Mouse (Mus musculus): Measurements from ENCODE around the gene Olfr101.

Gene Olfr101

DNA sequence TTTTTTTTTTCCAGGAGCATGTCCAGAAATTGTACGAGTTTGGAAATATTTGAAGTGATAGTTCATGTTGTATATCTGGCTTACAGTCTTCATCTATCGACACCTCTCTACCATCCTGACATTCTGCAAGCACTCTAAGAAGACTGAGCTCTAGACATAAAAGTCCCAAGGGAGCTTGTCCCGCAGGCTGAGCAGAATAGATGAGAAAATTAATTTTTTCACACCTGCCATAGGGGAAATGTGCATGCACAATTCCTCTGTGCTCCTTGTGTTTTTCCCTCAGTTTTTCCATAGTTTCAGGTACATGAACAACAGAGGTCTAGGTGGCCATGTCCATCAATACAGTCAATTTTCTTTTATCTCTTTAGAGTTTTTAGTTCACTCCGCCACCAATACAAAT, at the start of gene Olfr101:
TSS of gene Olfr101 (minus strand) at position 101 of the 400 bp plus-strand sequence.
- in situ Hi-C loops (cut with MseI, MboI) = no loop called here

DNA sequence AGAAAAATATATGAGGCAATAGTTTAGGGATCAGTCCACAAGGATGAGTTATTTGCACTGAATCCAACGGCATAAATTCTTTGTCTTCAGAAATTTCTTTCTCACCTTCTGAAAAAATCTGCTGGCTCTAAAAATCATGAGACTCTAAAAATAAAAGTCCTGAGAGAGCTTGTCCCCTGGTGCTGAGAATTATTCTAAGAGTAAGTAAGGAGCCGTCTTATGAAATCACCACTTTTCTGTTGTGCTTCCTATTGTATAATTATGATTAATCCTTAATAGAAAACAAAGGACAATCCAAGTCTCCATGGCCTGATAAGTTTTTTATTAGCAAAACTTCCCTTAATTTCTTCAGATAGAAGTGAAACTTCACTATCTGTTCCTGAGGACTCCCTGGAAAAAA, 35.5 kb upstream of the Olfr101 start, which contains the start of gene Olfr103:
TSS of gene Olfr103 (minus strand) at position 101 of the 400 bp plus-strand sequence.
- in situ Hi-C loops (cut with MseI, MboI) = no loop called here

- in situ Hi-C loops (cut with MseI, MboI) = no loop called here
Observed at GRCm38 (mm10) chr17:37316954-37317353, 12.8 kb upstream of the Olfr101 start, which contains the start of gene Olfr102. Olfr102 (minus strand) TSS chr17:37317054.

DNA sequence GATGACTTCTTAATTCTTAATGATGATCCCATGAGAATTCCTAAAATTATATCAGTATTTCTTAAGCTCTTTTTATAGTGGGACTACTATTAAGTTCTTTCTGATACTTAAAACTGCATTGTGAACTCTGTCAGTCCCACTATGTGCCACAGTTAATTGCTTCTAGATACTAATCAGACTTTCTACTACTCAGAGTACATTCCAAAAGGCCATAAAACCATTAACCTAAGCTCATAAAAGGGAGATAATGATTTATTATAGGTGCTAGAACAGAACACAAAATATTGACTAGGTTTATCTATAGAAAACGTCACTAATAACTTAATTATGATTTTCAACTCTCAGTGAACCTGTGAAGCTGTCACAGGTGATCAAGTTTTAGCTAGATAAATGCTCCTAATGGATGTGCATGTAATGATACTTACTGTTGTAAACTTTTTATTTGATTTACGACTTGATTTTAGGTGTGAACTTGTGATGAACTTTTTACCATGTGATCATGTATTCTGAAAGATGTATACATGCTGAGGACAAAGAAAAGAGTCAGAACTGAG, 6.1 kb upstream of the Olfr101 start:
- in situ Hi-C loops (cut with MseI, MboI) = no loop called here

GRCm38 (mm10) chr17:37308483-37308882, 4.4 kb upstream of the Olfr101 start:
- in situ Hi-C loops (cut with MseI, MboI) = no loop called here

GRCm38 (mm10) chr17:37283360-37283759, 20.8 kb downstream of the Olfr101 start, which contains the start of gene Olfr99:
Olfr99 (minus strand) TSS chr17:37283460.
- in situ Hi-C loops (cut with MseI, MboI) = no loop called here

- in situ Hi-C loops (cut with MseI, MboI) = no loop called here
Observed at GRCm38 (mm10) chr17:37280331-37280730, 23.8 kb downstream of the Olfr101 start.

DNA sequence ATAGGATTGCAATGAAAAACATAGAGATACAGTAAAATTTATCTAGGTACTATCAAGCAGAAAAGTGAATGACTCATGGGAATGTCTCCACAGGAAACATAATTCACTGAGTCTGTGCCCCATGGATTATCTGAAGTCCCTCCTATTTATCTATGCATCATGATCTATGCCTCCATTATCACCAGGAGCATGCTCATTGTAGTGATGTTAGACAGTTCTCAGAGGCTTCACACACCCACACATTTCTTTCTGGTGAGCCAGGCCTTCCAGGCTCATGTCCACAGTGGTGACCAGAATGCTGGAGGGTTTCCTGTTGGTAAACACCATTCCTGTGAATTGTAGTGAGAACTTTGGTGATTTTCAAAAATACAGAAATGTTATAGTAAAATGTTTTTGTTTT, 27.5 kb downstream of the Olfr101 start:
- in situ Hi-C loops (cut with MseI, MboI) = no loop called here

DNA sequence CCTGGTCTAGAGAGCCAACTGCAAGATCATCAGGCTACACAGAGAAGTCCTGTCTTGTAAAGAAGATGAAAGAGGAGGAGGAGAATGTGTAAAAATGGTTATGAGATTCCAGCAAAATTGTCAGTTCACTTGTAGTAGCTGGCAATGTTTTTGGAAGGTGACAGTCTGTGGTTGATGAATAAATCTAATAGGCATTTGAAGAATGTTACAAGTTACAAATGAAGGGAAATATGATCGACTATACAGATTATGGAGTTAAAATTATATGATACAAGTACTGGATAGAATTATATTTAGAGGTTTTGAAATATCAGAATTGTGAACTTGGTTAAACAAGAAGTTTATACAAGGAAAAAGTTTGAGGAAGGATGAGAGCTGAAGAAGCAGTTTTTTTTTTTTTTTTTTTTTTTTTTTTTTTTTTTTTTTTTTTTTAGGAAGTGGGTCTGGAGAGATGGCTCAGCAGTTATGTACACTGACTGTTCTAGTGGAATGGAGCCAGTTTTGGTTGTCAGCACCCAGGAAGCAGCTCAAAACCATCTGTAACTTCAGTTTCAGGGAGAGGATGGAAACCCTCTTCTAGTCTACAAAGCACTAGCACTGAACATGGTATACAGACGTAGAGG, 28.4 kb downstream of the Olfr101 start:
- in situ Hi-C loops (cut with MseI, MboI) = no loop called here

- in situ Hi-C loops (cut with MseI, MboI) = no loop called here
Observed at GRCm38 (mm10) chr17:37270702-37271092, 33.4 kb downstream of the Olfr101 start.

DNA sequence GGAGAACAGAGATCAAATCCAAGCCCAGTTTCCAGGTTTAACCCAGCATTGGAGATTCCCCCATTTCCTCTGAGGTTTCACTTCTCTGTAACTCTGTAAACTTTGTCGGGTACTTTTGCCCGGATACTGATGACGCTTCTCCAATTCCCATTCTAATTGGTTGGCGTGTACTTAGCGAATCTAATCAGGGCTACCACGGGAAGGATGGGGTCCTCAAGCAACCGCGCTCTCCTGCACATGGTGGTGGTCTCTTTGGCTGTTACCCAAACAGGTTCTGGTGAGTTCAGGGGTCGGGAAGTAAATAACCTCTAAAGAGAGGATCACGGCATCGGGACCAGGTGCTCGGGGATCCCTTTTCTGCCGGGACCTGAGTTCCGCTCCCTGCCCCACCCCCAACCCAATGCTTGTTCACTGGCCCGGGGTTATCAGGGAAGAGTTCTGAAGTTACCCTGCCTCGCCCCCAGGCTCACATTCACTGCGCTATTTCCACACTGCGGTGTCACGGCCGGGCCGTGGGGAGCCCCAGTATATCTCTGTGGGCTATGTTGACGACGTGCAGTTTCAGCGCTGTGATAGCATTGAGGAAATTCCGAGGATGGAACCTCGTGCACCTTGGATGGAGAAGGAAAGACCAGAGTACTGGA, 33.9 kb downstream of the Olfr101 start, which contains the start of gene H2-M3:
TSS of gene H2-M3 (plus strand) at position 163 of the 644 bp plus-strand sequence.
- in situ Hi-C loops (cut with MseI, MboI) = no loop called here

DNA sequence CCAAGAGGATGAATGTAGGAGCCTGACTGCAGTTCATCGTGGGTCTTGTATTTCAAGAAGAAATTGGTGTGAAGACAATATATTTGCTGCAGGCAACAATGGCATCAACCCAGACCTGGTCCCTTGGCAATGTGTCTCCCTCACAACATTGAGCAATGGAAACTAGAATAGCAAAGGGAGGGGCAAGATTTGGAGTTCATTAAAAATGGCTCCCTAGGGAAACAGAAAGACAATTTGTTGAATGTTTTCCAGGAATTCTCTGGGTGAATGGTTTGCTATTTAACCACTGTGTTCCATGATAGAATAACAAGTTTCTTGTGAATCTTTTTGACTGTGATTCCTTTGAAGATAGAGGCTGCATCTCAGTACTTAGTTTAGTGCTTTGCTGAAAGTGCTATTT, 40.5 kb downstream of the Olfr101 start, which contains the start of gene Olfr98:
TSS of gene Olfr98 (minus strand) at position 124 of the 400 bp plus-strand sequence.
- in situ Hi-C loops (cut with MseI, MboI) = no loop called here

- in situ Hi-C loops (cut with MseI, MboI) = no loop called here
Observed at GRCm38 (mm10) chr17:37250544-37250943, 53.6 kb downstream of the Olfr101 start.

DNA sequence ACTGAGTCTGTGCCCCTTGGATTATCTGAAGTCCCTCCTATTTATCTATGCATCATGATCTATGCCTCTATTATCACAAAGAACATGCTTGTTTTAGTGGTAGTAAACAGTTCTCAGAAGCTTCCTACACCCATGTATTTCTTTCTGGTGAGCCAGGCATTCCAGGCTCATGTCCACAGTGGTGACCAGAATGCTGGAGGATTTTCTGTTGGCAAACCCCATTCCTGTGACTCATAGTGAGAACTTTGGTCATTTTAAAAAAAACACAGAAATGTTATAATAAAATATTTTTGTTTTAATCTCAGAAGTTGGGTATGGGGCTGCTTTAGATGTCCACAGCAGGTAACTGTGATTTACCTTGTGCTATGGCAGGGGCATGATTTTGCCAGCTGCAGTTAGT, 54.7 kb downstream of the Olfr101 start:
- in situ Hi-C loops (cut with MseI, MboI) = no loop called here
